Mouse (Mus musculus) neural tube, embryonic 14.5 days (tissue): Measurements from ENCODE around the gene Ankrd63. TPM values are rescaled to one million over a fixed set of nuclear protein-coding genes. Genes with fewer than 3 reads are reported as not detected.

Source experiments
- ATAC-seq: fragments of 200-750 bp; cut with Nextera tagmentation; 2 replicates; pipeline ENCODE4 v1.8.0; 2017; ENCODE audit warnings: low read depth, mild to moderate bottlenecking, moderate TSS enrichment, moderate library complexity
- H3K27ac ChIP-seq: fragments of 300-500 bp; sonication (generic); 2 replicates; pipeline ENCODE4 v1.5.1; 2014; ENCODE audit warnings: low read depth, mild to moderate bottlenecking, control low read depth, low read length, moderate library complexity, mixed read lengths
- H3K27me3 ChIP-seq: fragments of 300-500 bp; sonication (generic); 2 replicates; pipeline ENCODE4 v1.6.1; 2014; ENCODE audit warnings: low read length; ENCODE audit not compliant: control insufficient read depth, insufficient read depth
- H3K36me3 ChIP-seq: fragments of 300-500 bp; sonication (generic); 2 replicates; pipeline ENCODE4 v1.6.1; 2014; ENCODE audit warnings: low read length, mixed read lengths; ENCODE audit not compliant: control insufficient read depth, insufficient read depth
- H3K4me1 ChIP-seq: fragments of 300-500 bp; sonication (generic); 2 replicates; pipeline ENCODE4 v1.6.1; 2014; ENCODE audit warnings: low read length; ENCODE audit not compliant: control insufficient read depth, insufficient read depth
- H3K4me2 ChIP-seq: fragments of 300-500 bp; sonication (generic); 2 replicates; pipeline ENCODE4 v1.6.1; 2014; ENCODE audit warnings: mild to moderate bottlenecking, low read depth, low read length, control low read depth
- H3K4me3 ChIP-seq: fragments of 300-500 bp; sonication (generic); 2 replicates; pipeline ENCODE4 v1.5.1; 2014; ENCODE audit warnings: low read depth, low read length, control low read depth, mixed read lengths
- H3K9ac ChIP-seq: fragments of 300-500 bp; sonication (generic); replicated peaks from 2 replicates; pipeline ENCODE4 v1.6.1; 2014; ENCODE audit warnings: low read depth, mild to moderate bottlenecking, control low read depth, low read length, mixed read lengths
- H3K9me3 ChIP-seq: fragments of 300-500 bp; sonication (generic); 2 replicates; pipeline ENCODE4 v1.6.1; 2016; ENCODE audit warnings: low read length; ENCODE audit not compliant: control insufficient read depth
- WGBS: fragments of 180-500 bp; shearing (Covaris S2); extraction: QIAGEN DNeasy Blood & Tissue Kit; methylation state at CpG from one replicate; pipeline ENCODE4 v1.1.7; 2014; 5-methylcytosine and 5-hydroxymethylcytosine counted together
- polyA plus RNA-seq: library from polyadenylated mRNA; unstranded; fragments of >200 nt; fragmentation: Nextera tagmentation; extraction: Ambion mirVana; gene quantifications from 2 replicates; pipeline ENCODE4 v1.2.1, GENCODE M21; 2014

Ankrd63 gene
- polyA plus RNA-seq, 1 experiment from 2014 or later, result not detected

- H3K36me3 ChIP-seq, result no peaks in the 10 kb centered on the region
- H3K27me3 ChIP-seq, result no peaks in the 10 kb centered on the region
- no peak overlapping the region for H3K9ac ChIP-seq
- no peak overlapping the region for H3K4me3 ChIP-seq
- no peak for ATAC-seq
- no peak overlapping the region for H3K27ac ChIP-seq
- WGBS, result 48% methylated on average over 4 of the region's 4 CpGs
- H3K9me3 ChIP-seq, result no peaks in the 10 kb centered on the region
- no peak overlapping the region for H3K4me2 ChIP-seq
- H3K4me1 ChIP-seq, result no peaks in the 10 kb centered on the region
Observed at GRCm38 (mm10) chr2:118729194-118729593, 25.4 kb upstream of the Ankrd63 start.

- WGBS, result 23% methylated on average over 6 of the region's 7 CpGs
- no peaks in the 10 kb centered on the region for H3K36me3 ChIP-seq
- no peak within 1 kb of the TSS for H3K9ac ChIP-seq
- H3K27me3 ChIP-seq, result no peaks in the 10 kb centered on the region
- no peak for ATAC-seq
- H3K4me2 ChIP-seq, result no peak within 1 kb of the TSS
- no peaks in the 10 kb centered on the region for H3K9me3 ChIP-seq
- no peaks in the 10 kb centered on the region for H3K4me1 ChIP-seq
- no peak within 1 kb of the TSS for H3K4me3 ChIP-seq
- H3K27ac ChIP-seq, result no peak within 1 kb of the TSS
Observed at GRCm38 (mm10) chr2:118728337-118728736, 24.6 kb upstream of the Ankrd63 start, which contains the start of gene Plcb2. Gene Plcb2, minus strand, starts transcription at chr2:118728438.

- Histone ChIP-seq H3K36me3 (no peaks in the 10 kb centered on the region), H3K9me3 (no peaks in the 10 kb centered on the region), H3K27me3 (no peaks in the 10 kb centered on the region), H3K4me3 (no peak overlapping the region), H3K4me2 (no peak overlapping the region), H3K4me1 (no peaks in the 10 kb centered on the region), H3K9ac (no peak overlapping the region), H3K27ac (no peak overlapping the region)
- no peak for ATAC-seq
- 26% methylated on average over 9 of the region's 9 CpGs for WGBS
Observed at GRCm38 (mm10) chr2:118727911-118728310, 24.1 kb upstream of the Ankrd63 start.

GRCm38 (mm10) chr2:118726873-118727272 is 23.1 kb upstream of the Ankrd63 start:
- ATAC-seq, result no peak
- Histone ChIP-seq H3K27me3 (no peaks in the 10 kb centered on the region), H3K36me3 (no peaks in the 10 kb centered on the region), H3K4me1 (no peaks in the 10 kb centered on the region), H3K4me3 (no peak overlapping the region), H3K9ac (no peak overlapping the region), H3K27ac (no peak overlapping the region), H3K4me2 (no peak overlapping the region), H3K9me3 (no peaks in the 10 kb centered on the region)
- WGBS, result 89% methylated on average over 2 of the region's 2 CpGs

GRCm38 (mm10) chr2:118725511-118725910 is 21.7 kb upstream of the Ankrd63 start:
- Histone ChIP-seq H3K9me3 (no peaks in the 10 kb centered on the region), H3K27ac (no peak overlapping the region), H3K9ac (no peak overlapping the region), H3K4me1 (no peaks in the 10 kb centered on the region), H3K27me3 (no peaks in the 10 kb centered on the region), H3K4me3 (no peak overlapping the region), H3K4me2 (no peak overlapping the region), H3K36me3 (no peaks in the 10 kb centered on the region)
- ATAC-seq, result no peak
- 84% methylated on average over 4 of the region's 4 CpGs for WGBS

- H3K27me3 ChIP-seq, result no peaks in the 10 kb centered on the region
- no peak overlapping the region for H3K4me2 ChIP-seq
- no peaks in the 10 kb centered on the region for H3K4me1 ChIP-seq
- H3K4me3 ChIP-seq, result no peak overlapping the region
- ATAC-seq, result no peak
- H3K9ac ChIP-seq, result no peak overlapping the region
- H3K27ac ChIP-seq, result no peak overlapping the region
- H3K36me3 ChIP-seq, result no peaks in the 10 kb centered on the region
- no peaks in the 10 kb centered on the region for H3K9me3 ChIP-seq
- WGBS, result 84% methylated on average over 15 of the region's 15 CpGs
Observed at GRCm38 (mm10) chr2:118723693-118724486, 20.1 kb upstream of the Ankrd63 start.

GRCm38 (mm10) chr2:118716677-118717076 is 12.9 kb upstream of the Ankrd63 start:
- no peak overlapping the region for H3K4me3 ChIP-seq

GRCm38 (mm10) chr2:118714230-118714629 is 10.5 kb upstream of the Ankrd63 start:
- H3K27me3 ChIP-seq, result peaks cover 25% of the 10 kb centered on the region
- no peaks in the 10 kb centered on the region for H3K9me3 ChIP-seq
- H3K4me3 ChIP-seq, result no peak overlapping the region
- WGBS, result 22% methylated on average over 4 of the region's 4 CpGs
- peak; percentile 28; the same call in 1 of the 2 replicates for ATAC-seq
- H3K4me2 ChIP-seq, result no peak overlapping the region
- H3K36me3 ChIP-seq, result no peaks in the 10 kb centered on the region
- H3K27ac ChIP-seq, result no peak overlapping the region
- no peak overlapping the region for H3K9ac ChIP-seq
- H3K4me1 ChIP-seq, result peaks cover 3% of the 10 kb centered on the region; the same call in 1 of the 2 replicates

More at GRCm38 (mm10) chr2:118716677-118717076, 12.9 kb upstream of the Ankrd63 start:
- Histone ChIP-seq H3K27ac (no peak overlapping the region), H3K4me2 (no peak overlapping the region), H3K9ac (no peak overlapping the region), H3K9me3 (no peaks in the 10 kb centered on the region), H3K4me1 (no peaks in the 10 kb centered on the region), H3K36me3 (no peaks in the 10 kb centered on the region), H3K27me3 (peaks cover 6% of the 10 kb centered on the region)
- 92% methylated on average over 5 of the region's 5 CpGs for WGBS
- no peak for ATAC-seq

GRCm38 (mm10) chr2:118713631-118714030 is 9.9 kb upstream of the Ankrd63 start:
- Histone ChIP-seq H3K4me3 (no peak overlapping the region), H3K4me2 (no peak overlapping the region), H3K27me3 (peaks cover 28% of the 10 kb centered on the region), H3K36me3 (no peaks in the 10 kb centered on the region), H3K9ac (no peak overlapping the region), H3K27ac (no peak overlapping the region), H3K9me3 (no peaks in the 10 kb centered on the region), H3K4me1 (peaks cover 3% of the 10 kb centered on the region; the same call in 1 of the 2 replicates)
- WGBS, result 85% methylated on average over 6 of the region's 6 CpGs
- no peak for ATAC-seq
